Mouse (Mus musculus) hindbrain, postnatal 0 days (tissue): Measurements from ENCODE around the gene Otulinl. TPM values are rescaled to one million over a fixed set of nuclear protein-coding genes. Genes with fewer than 3 reads are reported as not detected.

Experiments
- ATAC-seq: fragments of 200-750 bp; cut with Nextera tagmentation; 2 replicates; pipeline ENCODE4 v1.8.0; 2017; ENCODE audit warnings: mild to moderate bottlenecking, moderate TSS enrichment, moderate library complexity
- DNase-seq: peaks from one replicate; pipeline ENCODE4 v3.0.0-alpha.2; 2015; ENCODE audit warnings: low spot score
- H3K27ac ChIP-seq: fragments of 300-500 bp; sonication (generic); 2 replicates; pipeline ENCODE4 v1.5.1; 2014; ENCODE audit warnings: mild to moderate bottlenecking
- H3K27me3 ChIP-seq: fragments of 300-500 bp; sonication (generic); 2 replicates; pipeline ENCODE4 v1.6.1; 2014; ENCODE audit warnings: low read length, mixed read lengths; ENCODE audit not compliant: insufficient read depth
- H3K36me3 ChIP-seq: fragments of 300-500 bp; sonication (generic); 2 replicates; pipeline ENCODE4 v1.6.1; 2014; ENCODE audit warnings: low read length, mixed read lengths; ENCODE audit not compliant: insufficient read depth
- H3K4me1 ChIP-seq: fragments of 300-500 bp; sonication (generic); 2 replicates; pipeline ENCODE4 v1.6.1; 2014; ENCODE audit warnings: antibody characterized with exemption, low read length, mixed read lengths; ENCODE audit not compliant: insufficient read depth
- H3K4me2 ChIP-seq: fragments of 300-500 bp; sonication (generic); 2 replicates; pipeline ENCODE4 v1.6.1; 2014; ENCODE audit warnings: low read depth, mild to moderate bottlenecking, low read length, moderate library complexity, mixed read lengths
- H3K4me3 ChIP-seq: fragments of 300-500 bp; sonication (generic); 2 replicates; pipeline ENCODE4 v1.5.1; 2014; ENCODE audit warnings: low read length
- H3K9ac ChIP-seq: fragments of 300-500 bp; sonication (generic); replicated peaks from 2 replicates; pipeline ENCODE4 v1.6.1; 2014; ENCODE audit warnings: mild to moderate bottlenecking, low read length, moderate library complexity, mixed read lengths
- H3K9me3 ChIP-seq: fragments of 300-500 bp; sonication (generic); 2 replicates; pipeline ENCODE4 v1.6.1; 2016; ENCODE audit warnings: low read length, mixed read lengths
- CTCF ChIP-seq: IDR thresholded peaks from 2 replicates; pipeline ENCODE4 v1.5.1; 2016; ENCODE audit warnings: antibody characterized with exemption, control low read depth, low read depth
- WGBS: fragments of 180-500 bp; shearing (Covaris S2); extraction: QIAGEN DNeasy Blood & Tissue Kit; methylation state at CpG from one replicate; pipeline ENCODE4 v1.1.7; 2014; 5-methylcytosine and 5-hydroxymethylcytosine counted together
- polyA plus RNA-seq: library from polyadenylated mRNA; unstranded; fragments of >200 nt; fragmentation: Nextera tagmentation; extraction: Ambion mirVana; gene quantifications from 2 replicates; pipeline ENCODE4 v1.2.1, GENCODE M21; 2015
- total RNA-seq: library from RNA; depleted of rRNA; stranded (reverse); fragments of >200 nt; gene quantifications from 2 replicates; pipeline ENCODE4 v1.2.3, GENCODE M21; 2014

The Otulinl gene
- total and polyA plus RNA-seq, 2 experiments from 2014 or later = 11.0 to 18.4 TPM

DNA sequence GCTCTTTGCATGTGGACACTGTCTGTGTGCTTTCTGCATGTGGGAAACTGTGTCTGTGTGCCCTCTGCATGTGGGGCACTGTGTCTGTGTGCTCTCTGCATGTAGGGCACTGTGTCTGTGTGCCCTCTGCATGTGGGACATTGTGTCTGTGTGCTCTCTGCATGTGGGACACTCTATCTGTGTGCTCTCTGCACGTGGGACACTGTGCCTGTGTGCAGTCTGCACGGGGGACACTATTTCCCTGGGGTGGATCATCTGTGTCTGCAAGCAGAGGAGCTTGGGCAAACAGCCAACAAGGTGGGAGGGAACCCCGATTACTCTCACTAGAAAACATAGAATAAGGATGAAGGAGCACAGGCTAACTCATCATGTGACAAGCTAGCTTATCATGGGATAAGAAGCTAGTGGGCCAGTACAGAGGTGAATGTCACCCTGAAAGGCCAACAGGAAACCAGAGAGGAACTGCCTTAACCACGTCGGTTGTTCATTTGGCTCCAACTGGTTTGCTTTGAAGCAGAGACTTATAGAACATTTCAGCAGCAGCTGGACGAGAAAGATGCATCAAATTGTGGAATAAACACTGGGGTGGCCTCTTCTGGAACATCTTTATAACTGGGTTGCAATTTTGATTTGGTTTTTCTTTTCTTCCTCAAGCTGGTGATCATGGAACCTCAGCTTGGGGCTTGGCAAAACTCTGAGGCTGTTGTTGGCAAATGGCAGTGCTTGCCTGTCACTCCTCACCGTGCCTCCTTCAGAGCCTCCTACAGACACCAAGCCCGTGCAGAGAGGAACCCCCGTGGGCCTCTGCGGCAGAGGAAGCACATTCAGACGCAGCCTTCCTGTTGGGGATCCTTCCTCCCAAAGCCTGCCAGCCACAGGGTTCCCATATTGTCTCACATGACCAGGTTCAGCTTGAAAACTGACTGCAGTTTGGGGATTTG, 20.9 kb upstream of the Otulinl start:
- DNase-seq (no peak), ATAC-seq (peak; percentile 35; the same call in 1 of the 2 replicates)
- no peak overlapping the region for H3K4me3 ChIP-seq
- H3K4me2 ChIP-seq = no peak overlapping the region
- 0 out of 2 replicates have a peak overlapping the region, but pooled peaks have one; percentile 13 for H3K9ac ChIP-seq
- no peak for TF ChIP-seq CTCF
- no peaks in the 10 kb centered on the region; the same call in 1 of the 2 replicates for H3K4me1 ChIP-seq
- no peaks in the 10 kb centered on the region for H3K27me3 ChIP-seq
- WGBS = 28% methylated on average over 11 of the region's 11 CpGs
- H3K9me3 ChIP-seq = no peaks in the 10 kb centered on the region
- no peak overlapping the region for H3K27ac ChIP-seq
- no peaks in the 10 kb centered on the region for H3K36me3 ChIP-seq

DNA sequence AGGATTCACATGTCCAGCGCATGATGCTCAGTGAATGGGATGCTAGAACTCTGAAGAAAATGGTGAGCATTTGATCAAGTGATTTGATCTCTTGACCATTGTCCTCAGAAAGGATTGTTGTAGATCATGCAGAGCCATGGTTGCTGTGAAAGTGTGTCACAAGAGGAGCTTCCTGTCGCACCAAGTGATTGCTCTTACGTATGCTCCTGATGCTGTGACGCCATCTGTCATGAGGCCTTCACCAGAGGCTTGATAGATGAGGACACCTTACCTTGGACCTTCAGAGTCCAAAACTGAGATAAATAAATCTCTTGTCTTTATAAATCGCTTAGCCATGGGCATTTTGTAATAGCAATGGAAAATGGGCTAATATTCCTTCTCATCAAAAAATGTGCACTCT, 16.3 kb upstream of the Otulinl start:
- no peaks in the 10 kb centered on the region for H3K36me3 ChIP-seq
- 87% methylated on average over 5 of the region's 5 CpGs for WGBS
- ATAC-seq = no peak

DNA sequence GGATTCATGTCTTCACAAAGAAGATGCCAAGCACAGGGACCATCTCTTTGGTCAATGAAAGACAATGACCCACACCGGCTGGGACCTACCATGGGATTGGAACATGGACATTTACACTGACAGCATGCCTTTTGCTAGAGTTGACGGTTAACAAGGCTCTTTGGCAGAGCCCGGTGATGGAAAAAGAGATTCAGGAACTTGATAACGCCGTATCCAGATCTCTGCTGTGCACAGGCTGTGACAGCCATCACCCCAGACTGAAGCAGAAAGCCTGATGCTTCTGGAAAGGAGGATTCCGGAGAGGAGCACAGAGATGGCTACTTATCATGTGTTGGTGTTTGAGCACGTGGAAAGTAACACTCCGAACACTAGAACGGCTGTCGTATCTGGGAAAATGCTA, 11.9 kb upstream of the Otulinl start:
- no peak for TF ChIP-seq CTCF
- Histone ChIP-seq H3K27ac (no peak overlapping the region), H3K4me2 (no peak overlapping the region), H3K36me3 (no peaks in the 10 kb centered on the region), H3K9me3 (no peaks in the 10 kb centered on the region), H3K4me3 (no peak overlapping the region), H3K4me1 (no peaks in the 10 kb centered on the region), H3K27me3 (no peaks in the 10 kb centered on the region), H3K9ac (no peak overlapping the region)
- WGBS = 94% methylated on average over 10 of the region's 10 CpGs
- ATAC-seq (no peak), DNase-seq (no peak)

More for the DNA sequence above, 16.3 kb upstream of the Otulinl start:
- H3K4me1 ChIP-seq = no peaks in the 10 kb centered on the region
- no peak overlapping the region for H3K9ac ChIP-seq
- no peak overlapping the region for H3K4me3 ChIP-seq
- no peaks in the 10 kb centered on the region for H3K9me3 ChIP-seq
- no peak for TF ChIP-seq CTCF
- no peak overlapping the region for H3K4me2 ChIP-seq
- DNase-seq = no peak
- H3K27ac ChIP-seq = no peak overlapping the region
- H3K27me3 ChIP-seq = no peaks in the 10 kb centered on the region

- DNase-seq (no peak), ATAC-seq (no peak)
- Histone ChIP-seq H3K4me2 (no peak overlapping the region), H3K27me3 (no peaks in the 10 kb centered on the region), H3K9ac (no peak overlapping the region), H3K4me1 (no peaks in the 10 kb centered on the region), H3K4me3 (no peak overlapping the region), H3K27ac (no peak overlapping the region), H3K36me3 (no peaks in the 10 kb centered on the region), H3K9me3 (no peaks in the 10 kb centered on the region)
- WGBS = 67% methylated on average over 7 of the region's 7 CpGs
- TF ChIP-seq CTCF = no peak
Measured at GRCm38 (mm10) chr15:27692161-27692560, 10.8 kb upstream of the Otulinl start.

GRCm38 (mm10) chr15:27691213-27691612, 9.8 kb upstream of the Otulinl start:
- WGBS = 89% methylated on average over 7 of the region's 7 CpGs

GRCm38 (mm10) chr15:27688041-27688651, 6.8 kb upstream of the Otulinl start:
- TF ChIP-seq CTCF = no peak
- no peaks in the 10 kb centered on the region for H3K36me3 ChIP-seq
- no peak overlapping the region for H3K4me2 ChIP-seq
- H3K9me3 ChIP-seq = no peaks in the 10 kb centered on the region
- H3K27ac ChIP-seq = no peak overlapping the region
- H3K4me1 ChIP-seq = no peaks in the 10 kb centered on the region
- H3K9ac ChIP-seq = no peak overlapping the region
- no peaks in the 10 kb centered on the region for H3K27me3 ChIP-seq
- DNase-seq (no peak), ATAC-seq (no peak)
- 81% methylated on average over 9 of the region's 9 CpGs for WGBS
- H3K4me3 ChIP-seq = no peak overlapping the region

More at GRCm38 (mm10) chr15:27691213-27691612, 9.8 kb upstream of the Otulinl start:
- TF ChIP-seq CTCF = no peak
- Histone ChIP-seq H3K27ac (no peak overlapping the region), H3K4me2 (no peak overlapping the region), H3K4me1 (no peaks in the 10 kb centered on the region), H3K9me3 (no peaks in the 10 kb centered on the region), H3K9ac (no peak overlapping the region), H3K36me3 (no peaks in the 10 kb centered on the region), H3K27me3 (no peaks in the 10 kb centered on the region), H3K4me3 (no peak overlapping the region)
- ATAC-seq (no peak), DNase-seq (no peak)
